Mouse (Mus musculus): ENCODE data around the gene Gm10912. TPM values are rescaled to one million over a fixed set of nuclear protein-coding genes. Genes with fewer than 3 reads are reported as not detected.
"Not testable (repeated sequence)": the region's sequence is repeated elsewhere in the genome, so short reads cannot be mapped to it uniquely, and the experiment has no call there.

Gene Gm10912
- not detected in 2 replicates for polyA plus RNA-seq (2014; fragmentation: Nextera tagmentation; extraction: Ambion mirVana)

GRCm38 (mm10) chr2:104065526-104065925 is at the start of gene Gm10912:
Gene Gm10912, plus strand, starts transcription at chr2:104065826.
- not testable (repeated sequence) for H3K4me3 ChIP-seq (ENCODE audit: low read depth, low read length); DNase-seq (ENCODE audit: low spot score); H3K27ac ChIP-seq (replicated peaks; ENCODE audit: low read depth, low read length); H3K27me3 ChIP-seq (ENCODE audit: control insufficient read depth, insufficient read depth, low read length); H3K36me3 ChIP-seq (ENCODE audit: control insufficient read depth, insufficient read depth, low read length); H3K4me2 ChIP-seq (ENCODE audit: low read depth, severe bottlenecking); H3K9me3 ChIP-seq (ENCODE audit: control insufficient read depth, low read length); ATAC-seq (ENCODE audit: insufficient number of reproducible peaks, low FRiP score, low TSS enrichment, low read depth); H3K9ac ChIP-seq (ENCODE audit: low read length); H3K4me1 ChIP-seq (ENCODE audit: control insufficient read depth, insufficient read depth, low read length)
- WGBS: 92% methylated on average over 6 of the region's 6 CpGs

- H3K4me2 ChIP-seq (ENCODE audit: low read depth, severe bottlenecking): no peak overlapping the region
- no peak overlapping the region for H3K9ac ChIP-seq (ENCODE audit: low read length)
- DNase-seq (ENCODE audit: low spot score) (no peak), ATAC-seq (ENCODE audit: insufficient number of reproducible peaks, low FRiP score, low TSS enrichment, low read depth) (no peak)
- WGBS: 85% methylated on average over 7 of the region's 7 CpGs
- H3K4me1 ChIP-seq (ENCODE audit: control insufficient read depth, insufficient read depth, low read length): no peaks in the 10 kb centered on the region
- no peaks in the 10 kb centered on the region for H3K36me3 ChIP-seq (ENCODE audit: control insufficient read depth, insufficient read depth, low read length)
- no peak overlapping the region for H3K27ac ChIP-seq (replicated peaks; ENCODE audit: low read depth, low read length)
- H3K27me3 ChIP-seq (ENCODE audit: control insufficient read depth, insufficient read depth, low read length): no peaks in the 10 kb centered on the region
- no peaks in the 10 kb centered on the region for H3K9me3 ChIP-seq (ENCODE audit: control insufficient read depth, low read length)
- no peak overlapping the region for H3K4me3 ChIP-seq (ENCODE audit: low read depth, low read length)
Measured at GRCm38 (mm10) chr2:104023096-104023495, 42.5 kb upstream of the Gm10912 start.

DNA sequence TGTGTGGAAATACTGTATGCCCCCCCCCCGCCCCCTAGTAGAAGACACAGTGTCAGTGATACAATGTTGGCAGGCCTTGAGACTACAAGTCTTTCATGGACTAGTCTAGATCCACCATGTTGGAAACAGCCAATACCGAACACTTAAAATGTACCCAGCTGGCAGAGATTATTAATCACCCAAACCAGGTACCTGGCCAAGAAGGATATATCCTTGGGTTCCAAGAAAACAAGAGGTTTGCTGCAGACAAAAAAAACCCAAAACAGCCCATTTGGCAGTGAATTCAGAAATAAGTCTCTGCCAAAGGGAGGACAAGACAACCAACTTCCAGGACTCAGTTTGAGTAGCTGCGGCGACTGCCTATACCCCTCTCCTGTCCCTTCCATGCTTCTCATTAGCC is 41.0 kb upstream of the Gm10912 start:
- Histone ChIP-seq H3K9me3 (ENCODE audit: control insufficient read depth, low read length) (no peaks in the 10 kb centered on the region), H3K4me2 (ENCODE audit: low read depth, severe bottlenecking) (no peak overlapping the region), H3K27me3 (ENCODE audit: control insufficient read depth, insufficient read depth, low read length) (no peaks in the 10 kb centered on the region), H3K9ac (ENCODE audit: low read length) (no peak overlapping the region), H3K27ac (replicated peaks; ENCODE audit: low read depth, low read length) (no peak overlapping the region), H3K36me3 (ENCODE audit: control insufficient read depth, insufficient read depth, low read length) (no peaks in the 10 kb centered on the region), H3K4me3 (ENCODE audit: low read depth, low read length) (no peak overlapping the region), H3K4me1 (ENCODE audit: control insufficient read depth, insufficient read depth, low read length) (peaks cover 8% of the 10 kb centered on the region; the same call in 1 of the 2 replicates)
- ATAC-seq (ENCODE audit: insufficient number of reproducible peaks, low FRiP score, low TSS enrichment, low read depth): no peak
- no peak for DNase-seq (ENCODE audit: low spot score)
- 85% methylated on average over 4 of the region's 4 CpGs for WGBS

DNA sequence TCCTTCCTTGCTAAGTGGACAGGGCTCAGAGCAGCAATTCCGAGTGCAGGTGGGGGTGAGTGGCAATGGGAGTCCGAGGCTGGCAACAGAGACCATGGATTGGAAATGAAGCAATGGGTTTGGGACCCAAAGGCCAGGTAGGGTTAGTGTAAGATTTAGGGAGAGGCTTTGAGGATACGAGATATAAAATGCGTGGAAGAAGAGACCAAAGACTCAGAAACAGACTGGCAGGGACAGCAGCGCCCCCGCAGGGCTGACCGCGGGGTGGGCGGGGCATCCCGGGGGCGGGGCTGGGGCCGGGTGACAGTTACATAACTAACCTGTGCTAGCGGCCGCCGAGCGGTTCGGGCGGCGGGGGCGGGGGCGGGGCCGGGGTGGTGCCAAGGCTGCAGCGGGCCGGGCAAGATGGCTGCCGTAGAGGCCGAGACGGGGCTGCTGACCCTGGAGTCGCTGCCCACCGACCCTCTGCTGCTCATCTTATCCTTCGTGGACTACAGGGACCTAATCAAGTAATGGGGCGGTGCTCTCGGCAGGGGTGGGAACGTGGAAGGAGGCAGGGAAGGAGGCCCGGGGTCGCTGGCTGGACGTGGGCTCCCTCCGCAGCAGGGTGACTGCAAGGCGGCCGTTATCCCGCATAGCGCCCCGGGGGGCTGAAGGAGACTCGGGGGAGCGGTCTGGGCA is 38.0 kb upstream of the Gm10912 start, which contains the start of gene Fbxo3:
Gene Fbxo3, plus strand, starts transcription at position 264 of the 681 bp plus-strand sequence.
- Histone ChIP-seq H3K9ac (ENCODE audit: low read length) (peak within 1 kb of the TSS; percentile 95), H3K4me3 (ENCODE audit: low read depth, low read length) (peak within 1 kb of the TSS; percentile 99), H3K27ac (replicated peaks; ENCODE audit: low read depth, low read length) (no peak within 1 kb of the TSS), H3K27me3 (ENCODE audit: control insufficient read depth, insufficient read depth, low read length) (no peaks in the 10 kb centered on the region), H3K9me3 (ENCODE audit: control insufficient read depth, low read length) (no peaks in the 10 kb centered on the region), H3K4me2 (ENCODE audit: low read depth, severe bottlenecking) (peak within 1 kb of the TSS; percentile 57), H3K4me1 (ENCODE audit: control insufficient read depth, insufficient read depth, low read length) (peaks cover 8% of the 10 kb centered on the region; the same call in 1 of the 2 replicates), H3K36me3 (ENCODE audit: control insufficient read depth, insufficient read depth, low read length) (no peaks in the 10 kb centered on the region)
- peak; percentile 94 for ATAC-seq (ENCODE audit: insufficient number of reproducible peaks, low FRiP score, low TSS enrichment, low read depth)
- under 1% methylated on average over 29 of the region's 44 CpGs for WGBS
- peak; percentile 90 for DNase-seq (ENCODE audit: low spot score)

GRCm38 (mm10) chr2:104028139-104028723 is 37.4 kb upstream of the Gm10912 start, which contains the start of gene 4931422A03Rik:
Gene 4931422A03Rik, minus strand, starts transcription at chr2:104028361.
- DNase-seq (ENCODE audit: low spot score) (no peak), ATAC-seq (ENCODE audit: insufficient number of reproducible peaks, low FRiP score, low TSS enrichment, low read depth) (peak; percentile 58; the same call in 1 of the 2 replicates)
- peaks cover 8% of the 10 kb centered on the region; the same call in 1 of the 2 replicates for H3K4me1 ChIP-seq (ENCODE audit: control insufficient read depth, insufficient read depth, low read length)
- H3K4me2 ChIP-seq (ENCODE audit: low read depth, severe bottlenecking): peak within 1 kb of the TSS; percentile 57
- no peaks in the 10 kb centered on the region for H3K36me3 ChIP-seq (ENCODE audit: control insufficient read depth, insufficient read depth, low read length)
- H3K27me3 ChIP-seq (ENCODE audit: control insufficient read depth, insufficient read depth, low read length): no peaks in the 10 kb centered on the region
- peak within 1 kb of the TSS; percentile 95 for H3K9ac ChIP-seq (ENCODE audit: low read length)
- H3K27ac ChIP-seq (replicated peaks; ENCODE audit: low read depth, low read length): no peak within 1 kb of the TSS
- 1% methylated on average over 32 of the region's 32 CpGs for WGBS
- peak within 1 kb of the TSS; percentile 99 for H3K4me3 ChIP-seq (ENCODE audit: low read depth, low read length)
- no peaks in the 10 kb centered on the region for H3K9me3 ChIP-seq (ENCODE audit: control insufficient read depth, low read length)

GRCm38 (mm10) chr2:104029074-104029473 is 36.6 kb upstream of the Gm10912 start:
- peaks cover 8% of the 10 kb centered on the region; the same call in 1 of the 2 replicates for H3K4me1 ChIP-seq (ENCODE audit: control insufficient read depth, insufficient read depth, low read length)
- H3K4me2 ChIP-seq (ENCODE audit: low read depth, severe bottlenecking): peak overlapping the region; percentile 57; the same call in 1 of the 2 replicates
- H3K27ac ChIP-seq (replicated peaks; ENCODE audit: low read depth, low read length): no peak overlapping the region
- H3K27me3 ChIP-seq (ENCODE audit: control insufficient read depth, insufficient read depth, low read length): no peaks in the 10 kb centered on the region
- no peak overlapping the region for H3K4me3 ChIP-seq (ENCODE audit: low read depth, low read length)
- 86% methylated on average over 2 of the region's 2 CpGs for WGBS
- no peaks in the 10 kb centered on the region for H3K9me3 ChIP-seq (ENCODE audit: control insufficient read depth, low read length)
- H3K9ac ChIP-seq (ENCODE audit: low read length): 0 out of 2 replicates have a peak overlapping the region, but pooled peaks have one; percentile 19
- no peak for ATAC-seq (ENCODE audit: insufficient number of reproducible peaks, low FRiP score, low TSS enrichment, low read depth)
- no peak for DNase-seq (ENCODE audit: low spot score)
- peaks cover 2% of the 10 kb centered on the region; the same call in 1 of the 2 replicates for H3K36me3 ChIP-seq (ENCODE audit: control insufficient read depth, insufficient read depth, low read length)

GRCm38 (mm10) chr2:104030381-104030780 is 35.2 kb upstream of the Gm10912 start:
- no peak overlapping the region for H3K4me3 ChIP-seq (ENCODE audit: low read depth, low read length)
- DNase-seq (ENCODE audit: low spot score) (no peak), ATAC-seq (ENCODE audit: insufficient number of reproducible peaks, low FRiP score, low TSS enrichment, low read depth) (no peak)
- no peak overlapping the region for H3K4me2 ChIP-seq (ENCODE audit: low read depth, severe bottlenecking)
- peaks cover 4% of the 10 kb centered on the region; the same call in 1 of the 2 replicates for H3K36me3 ChIP-seq (ENCODE audit: control insufficient read depth, insufficient read depth, low read length)
- no peaks in the 10 kb centered on the region for H3K9me3 ChIP-seq (ENCODE audit: control insufficient read depth, low read length)
- 87% methylated on average over 3 of the region's 3 CpGs for WGBS
- H3K9ac ChIP-seq (ENCODE audit: low read length): no peak overlapping the region
- H3K27ac ChIP-seq (replicated peaks; ENCODE audit: low read depth, low read length): no peak overlapping the region
- H3K4me1 ChIP-seq (ENCODE audit: control insufficient read depth, insufficient read depth, low read length): peaks cover 8% of the 10 kb centered on the region; the same call in 1 of the 2 replicates
- no peaks in the 10 kb centered on the region for H3K27me3 ChIP-seq (ENCODE audit: control insufficient read depth, insufficient read depth, low read length)

DNA sequence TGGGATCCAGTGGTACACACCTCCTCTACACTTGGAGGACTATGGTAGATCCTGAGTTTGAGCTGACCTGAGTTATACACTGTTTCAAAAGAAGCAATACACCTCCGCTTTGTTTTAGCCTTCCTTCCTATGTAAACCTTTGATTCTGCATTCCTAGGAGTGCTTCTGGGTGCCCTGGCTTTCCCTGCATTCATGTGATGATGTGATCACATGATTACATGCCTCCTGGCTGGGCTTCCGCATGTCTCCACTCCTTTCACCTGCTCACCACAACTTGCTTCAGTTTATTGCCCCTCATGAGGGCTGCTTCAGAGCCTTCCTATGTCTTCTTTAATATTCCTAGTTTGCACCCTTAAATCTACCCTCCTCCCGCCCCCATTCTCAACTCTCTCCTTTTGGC is 33.6 kb upstream of the Gm10912 start:
- WGBS: 91% methylated on average over 3 of the region's 3 CpGs
- DNase-seq (ENCODE audit: low spot score) (no peak), ATAC-seq (ENCODE audit: insufficient number of reproducible peaks, low FRiP score, low TSS enrichment, low read depth) (no peak)
- H3K9ac ChIP-seq (ENCODE audit: low read length): no peak overlapping the region
- H3K4me1 ChIP-seq (ENCODE audit: control insufficient read depth, insufficient read depth, low read length): peaks cover 8% of the 10 kb centered on the region; the same call in 1 of the 2 replicates
- no peak overlapping the region for H3K4me3 ChIP-seq (ENCODE audit: low read depth, low read length)
- no peaks in the 10 kb centered on the region for H3K9me3 ChIP-seq (ENCODE audit: control insufficient read depth, low read length)
- H3K4me2 ChIP-seq (ENCODE audit: low read depth, severe bottlenecking): no peak overlapping the region
- H3K27me3 ChIP-seq (ENCODE audit: control insufficient read depth, insufficient read depth, low read length): no peaks in the 10 kb centered on the region
- H3K36me3 ChIP-seq (ENCODE audit: control insufficient read depth, insufficient read depth, low read length): peaks cover 5% of the 10 kb centered on the region; the same call in 1 of the 2 replicates
- no peak overlapping the region for H3K27ac ChIP-seq (replicated peaks; ENCODE audit: low read depth, low read length)

Data from limb, embryonic 11.5 days (tissue).